Mouse (Mus musculus) lung, embryonic 14.5 days (tissue): Measurements from ENCODE around the gene Cep95. TPM values are rescaled to one million over a fixed set of nuclear protein-coding genes. Genes with fewer than 3 reads are reported as not detected.
A peak's percentile ranks its signal among the peaks of the same experiment; 100 is the strongest.

ENCODE experiments used
- ATAC-seq: fragments of 200-750 bp; cut with Nextera tagmentation; 2 replicates; pipeline ENCODE4 v1.8.0; 2017; ENCODE audit warnings: mild to moderate bottlenecking, moderate TSS enrichment, moderate library complexity; ENCODE audit not compliant: insufficient read depth
- DNase-seq: peaks from one replicate; pipeline ENCODE4 v3.0.0-alpha.2; 2015
- H3K27ac ChIP-seq: fragments of 300-500 bp; sonication (generic); 2 replicates; pipeline ENCODE4 v1.5.1; 2014; ENCODE audit warnings: low read depth, mild to moderate bottlenecking, moderate library complexity
- H3K27me3 ChIP-seq: fragments of 300-500 bp; sonication (generic); 2 replicates; pipeline ENCODE4 v1.6.1; 2014; ENCODE audit warnings: low read length, control low read depth; ENCODE audit not compliant: insufficient read depth
- H3K36me3 ChIP-seq: fragments of 300-500 bp; sonication (generic); 2 replicates; pipeline ENCODE4 v1.6.1; 2014; ENCODE audit warnings: control low read depth; ENCODE audit not compliant: insufficient read depth
- H3K4me1 ChIP-seq: fragments of 300-500 bp; sonication (generic); 2 replicates; pipeline ENCODE4 v1.6.1; 2014; ENCODE audit warnings: antibody characterized with exemption, control low read depth; ENCODE audit not compliant: insufficient read depth
- H3K4me2 ChIP-seq: fragments of 300-500 bp; sonication (generic); 2 replicates; pipeline ENCODE4 v1.6.1; 2014; ENCODE audit warnings: mild to moderate bottlenecking
- H3K4me3 ChIP-seq: fragments of 300-500 bp; sonication (generic); 2 replicates; pipeline ENCODE4 v1.5.1; 2014; ENCODE audit warnings: low read depth, low read length
- H3K9ac ChIP-seq: fragments of 300-500 bp; sonication (generic); 2 replicates; pipeline ENCODE4 v1.6.1; 2014
- H3K9me3 ChIP-seq: fragments of 300-500 bp; sonication (generic); 2 replicates; pipeline ENCODE4 v1.6.1; 2016; ENCODE audit warnings: low read depth, low read length, control low read depth
- CTCF ChIP-seq: IDR thresholded peaks from 2 replicates; pipeline ENCODE4 v1.5.1; 2016; ENCODE audit warnings: antibody characterized with exemption, low read depth
- WGBS: fragments of 180-500 bp; shearing (Covaris S2); extraction: QIAGEN DNeasy Blood & Tissue Kit; methylation state at CpG from one replicate; pipeline ENCODE4 v1.1.7; 2014; 5-methylcytosine and 5-hydroxymethylcytosine counted together
- polyA plus RNA-seq: library from polyadenylated mRNA; unstranded; fragments of >200 nt; fragmentation: Nextera tagmentation; extraction: Ambion mirVana; gene quantifications from 2 replicates; pipeline ENCODE4 v1.2.1, GENCODE M21; 2014

The Cep95 gene
- polyA plus RNA-seq, 1 experiment from 2014 or later: 18.8 TPM

- Histone ChIP-seq H3K4me1 (peaks cover 3% of the 10 kb centered on the region; the same call in 1 of the 2 replicates), H3K9ac (no peak overlapping the region), H3K27me3 (no peaks in the 10 kb centered on the region), H3K27ac (0 out of 2 replicates have a peak overlapping the region, but pooled peaks have one; percentile 39), H3K36me3 (peaks cover 87% of the 10 kb centered on the region), H3K4me3 (no peak overlapping the region), H3K9me3 (no peaks in the 10 kb centered on the region), H3K4me2 (no peak overlapping the region)
- peak; percentile 74 for DNase-seq
- 36% methylated on average over 4 of the region's 4 CpGs for WGBS
- ATAC-seq: peak; percentile 36
- no peak for TF ChIP-seq CTCF
Measured at GRCm38 (mm10) chr11:106820972-106821371, 31.9 kb downstream of the Cep95 start.

DNA sequence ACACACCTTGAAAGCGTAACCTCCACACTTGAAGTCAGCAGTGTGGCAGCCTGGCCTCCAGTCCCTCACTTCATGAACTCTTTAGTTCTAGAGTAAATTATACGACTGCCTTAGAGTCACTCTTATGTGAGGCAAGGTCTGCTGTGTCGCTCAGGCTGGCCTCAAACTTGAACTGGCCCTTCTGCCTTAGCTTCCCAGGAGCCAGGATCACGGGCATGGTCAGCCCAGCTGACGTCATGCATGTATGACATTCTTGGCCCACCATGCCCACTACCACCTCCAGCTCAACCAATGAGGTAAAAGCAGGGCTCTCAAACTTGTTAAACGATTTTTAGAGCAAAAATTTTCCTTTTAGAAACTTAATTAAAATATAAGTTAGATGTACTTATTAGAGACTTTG, 32.3 kb downstream of the Cep95 start:
- 75% methylated on average over 6 of the region's 6 CpGs for WGBS
- H3K36me3 ChIP-seq: peaks cover 87% of the 10 kb centered on the region
- 0 out of 2 replicates have a peak overlapping the region, but pooled peaks have one; percentile 39 for H3K27ac ChIP-seq

GRCm38 (mm10) chr11:106822491-106822890, 33.4 kb downstream of the Cep95 start:
- no peak overlapping the region for H3K4me3 ChIP-seq
- TF ChIP-seq CTCF: no peak
- H3K27me3 ChIP-seq: no peaks in the 10 kb centered on the region
- ATAC-seq: no peak
- DNase-seq: no peak
- H3K9ac ChIP-seq: no peak overlapping the region
- no peak overlapping the region for H3K27ac ChIP-seq
- H3K4me2 ChIP-seq: no peak overlapping the region
- H3K36me3 ChIP-seq: peaks cover 81% of the 10 kb centered on the region
- peaks cover 3% of the 10 kb centered on the region; the same call in 1 of the 2 replicates for H3K4me1 ChIP-seq
- no peaks in the 10 kb centered on the region for H3K9me3 ChIP-seq
- 86% methylated on average over 8 of the region's 8 CpGs for WGBS

More for the DNA sequence above, 32.3 kb downstream of the Cep95 start:
- TF ChIP-seq CTCF: no peak
- Histone ChIP-seq H3K9me3 (no peaks in the 10 kb centered on the region), H3K27me3 (no peaks in the 10 kb centered on the region), H3K4me2 (no peak overlapping the region), H3K4me3 (no peak overlapping the region), H3K9ac (no peak overlapping the region), H3K4me1 (peaks cover 3% of the 10 kb centered on the region; the same call in 1 of the 2 replicates)
- no peak for ATAC-seq
- DNase-seq: no peak

- peaks cover 81% of the 10 kb centered on the region for H3K36me3 ChIP-seq
- DNase-seq: no peak
Measured at GRCm38 (mm10) chr11:106822911-106823310, 33.9 kb downstream of the Cep95 start.

GRCm38 (mm10) chr11:106823741-106824140, 34.7 kb downstream of the Cep95 start:
- H3K9me3 ChIP-seq: no peaks in the 10 kb centered on the region
- no peak overlapping the region for H3K4me2 ChIP-seq
- whole genome bisulfite sequencing: 87% methylated on average over 8 of the region's 8 CpGs
- H3K4me1 ChIP-seq: peaks cover 3% of the 10 kb centered on the region; the same call in 1 of the 2 replicates
- peaks cover 82% of the 10 kb centered on the region for H3K36me3 ChIP-seq
- ATAC-seq (no peak), DNase-seq (no peak)
- H3K27ac ChIP-seq: no peak overlapping the region
- no peak overlapping the region for H3K9ac ChIP-seq
- no peak for TF ChIP-seq CTCF
- H3K4me3 ChIP-seq: no peak overlapping the region
- no peaks in the 10 kb centered on the region for H3K27me3 ChIP-seq

More at GRCm38 (mm10) chr11:106822911-106823310, 33.9 kb downstream of the Cep95 start:
- 85% methylated on average over 5 of the region's 5 CpGs for WGBS
- Histone ChIP-seq H3K27ac (no peak overlapping the region), H3K9me3 (no peaks in the 10 kb centered on the region), H3K27me3 (no peaks in the 10 kb centered on the region), H3K9ac (no peak overlapping the region), H3K4me1 (peaks cover 3% of the 10 kb centered on the region; the same call in 1 of the 2 replicates), H3K4me2 (no peak overlapping the region), H3K4me3 (no peak overlapping the region)
- no peak for ATAC-seq
- TF ChIP-seq CTCF: no peak

- Histone ChIP-seq H3K4me1 (peaks cover 3% of the 10 kb centered on the region; the same call in 1 of the 2 replicates), H3K4me3 (no peak overlapping the region), H3K4me2 (no peak overlapping the region), H3K9me3 (no peaks in the 10 kb centered on the region), H3K27me3 (no peaks in the 10 kb centered on the region), H3K27ac (no peak overlapping the region), H3K9ac (no peak overlapping the region), H3K36me3 (peaks cover 80% of the 10 kb centered on the region)
- 80% methylated on average over 10 of the region's 10 CpGs for WGBS
- TF ChIP-seq CTCF: no peak
- DNase-seq: no peak
- ATAC-seq: no peak
Measured at GRCm38 (mm10) chr11:106824403-106824802, 35.4 kb downstream of the Cep95 start.

DNA sequence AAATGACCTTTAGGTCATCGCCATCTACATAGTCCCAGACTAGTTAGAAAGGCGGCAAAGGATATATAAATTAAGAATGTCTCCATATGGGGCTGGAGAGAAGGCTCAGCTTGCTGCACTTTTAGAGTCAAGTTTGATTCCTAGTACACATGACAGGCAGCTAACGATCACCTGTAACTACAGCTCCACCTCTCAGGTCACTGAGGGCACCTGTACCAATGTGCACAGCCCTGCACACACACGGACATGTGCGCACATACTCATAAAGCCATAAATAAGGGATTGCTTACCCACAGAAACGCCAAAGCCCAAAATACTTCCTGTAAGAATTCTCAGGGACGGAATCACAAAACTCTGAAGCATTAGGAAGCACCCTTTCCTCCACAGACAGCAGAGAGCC, 39.0 kb downstream of the Cep95 start:
- Histone ChIP-seq H3K4me1 (no peaks in the 10 kb centered on the region), H3K27me3 (no peaks in the 10 kb centered on the region), H3K27ac (no peak overlapping the region), H3K36me3 (peaks cover 74% of the 10 kb centered on the region), H3K4me3 (no peak overlapping the region), H3K9me3 (no peaks in the 10 kb centered on the region), H3K4me2 (no peak overlapping the region), H3K9ac (no peak overlapping the region)
- no peak for DNase-seq
- no peak for ATAC-seq
- WGBS: 96% methylated on average over 7 of the region's 7 CpGs
- TF ChIP-seq CTCF: no peak

DNA sequence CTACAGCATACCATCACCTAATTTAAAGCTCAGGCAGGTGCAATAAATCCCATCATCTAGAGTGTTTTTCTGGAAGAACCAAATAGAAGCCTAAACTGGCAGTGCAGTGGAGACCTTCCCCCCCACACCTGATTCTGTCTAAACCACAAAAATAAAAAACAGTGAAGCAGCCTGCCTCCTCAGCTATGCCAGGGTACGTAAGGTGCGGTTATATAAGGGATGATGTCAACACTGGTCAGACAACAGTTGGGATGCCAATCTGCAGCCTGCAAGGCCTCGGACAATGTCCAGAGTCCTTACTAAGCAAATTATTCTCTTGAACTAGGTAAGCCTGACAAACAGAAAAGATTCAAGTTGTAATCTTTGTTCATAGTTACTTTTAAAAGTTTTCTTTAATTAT, 53.0 kb downstream of the Cep95 start:
- no peak for DNase-seq
- no peak for ATAC-seq
- 95% methylated on average over 3 of the region's 3 CpGs for WGBS
- Histone ChIP-seq H3K36me3 (peaks cover 59% of the 10 kb centered on the region), H3K27ac (no peak overlapping the region), H3K27me3 (no peaks in the 10 kb centered on the region), H3K4me1 (no peaks in the 10 kb centered on the region), H3K4me2 (no peak overlapping the region), H3K4me3 (no peak overlapping the region), H3K9me3 (no peaks in the 10 kb centered on the region), H3K9ac (no peak overlapping the region)
- TF ChIP-seq CTCF: no peak
